Mouse (Mus musculus): ENCODE measurements at regions not wholly inside any gene's neighbourhood (a gene's known extent, or its start where the extent isn't known, plus 50 kb on each side); places are given as distances from the start of the nearest gene placed in this dataset.

- no peak for TF ChIP-seq EP300 (IDR thresholded peaks at IDR 0.05; ENCODE audit: low read depth)
- TF ChIP-seq CTCF (IDR thresholded peaks at IDR 0.05; ENCODE audit: low read depth) = no peak
Observed at GRCm38 (mm10) chr7:137944991-137945390, 452.5 kb downstream of the Tcerg1l start.
